Mouse (Mus musculus): ENCODE results near the gene Pik3cb. TPM values are rescaled to one million over a fixed set of nuclear protein-coding genes. Genes with fewer than 3 reads are reported as not detected.
A peak's percentile ranks its signal among the peaks of the same experiment; 100 is the strongest.

The Pik3cb gene
- total and polyA plus RNA-seq, 2 experiments from 2014 or later: 3.8 to 5.8 TPM

- WGBS: 70% methylated on average over 2 of the region's 2 CpGs
- no peak for TF ChIP-seq CTCF (IDR thresholded peaks at IDR 0.05)
- H3K27me3 ChIP-seq (ENCODE audit: insufficient read depth, low read length): no peaks in the 10 kb centered on the region
Observed at GRCm38 (mm10) chr9:99172811-99173210, 32.4 kb upstream of the Pik3cb start.

DNA sequence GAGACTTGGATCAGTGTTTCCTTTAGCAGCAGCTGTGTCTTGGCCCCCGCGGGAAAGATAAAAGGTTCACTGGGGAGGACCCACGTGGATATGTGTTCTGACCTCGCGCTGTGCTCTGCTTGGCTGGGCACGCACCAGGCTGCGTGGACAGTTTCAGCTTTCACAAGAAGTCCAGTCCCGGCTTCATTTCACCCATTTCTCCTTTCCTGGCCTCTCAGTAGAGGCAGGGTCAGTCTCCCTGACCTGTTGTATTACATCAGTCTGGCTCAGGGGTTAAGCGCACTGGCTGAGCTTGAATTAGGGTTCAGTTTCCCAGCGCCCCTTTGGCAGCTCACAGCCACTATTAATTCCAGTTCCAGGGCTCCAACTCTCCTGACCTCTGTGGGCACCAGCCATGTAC lies 30.8 kb upstream of the Pik3cb start:
- 53% methylated on average over 10 of the region's 10 CpGs for WGBS

More at GRCm38 (mm10) chr9:99172811-99173210, 32.4 kb upstream of the Pik3cb start:
- ATAC-seq (ENCODE audit: low FRiP score): no peak
- Histone ChIP-seq H3K9ac (replicated peaks; ENCODE audit: low read length, poor library complexity, severe bottlenecking) (no peak overlapping the region), H3K9me3 (ENCODE audit: low read length) (no peaks in the 10 kb centered on the region), H3K4me3 (ENCODE audit: low read depth, low read length) (no peak overlapping the region), H3K4me2 (ENCODE audit: low read depth, low read length, poor library complexity, severe bottlenecking) (no peak overlapping the region), H3K4me1 (ENCODE audit: insufficient read depth, low read length) (no peaks in the 10 kb centered on the region), H3K36me3 (ENCODE audit: insufficient read depth, low read length) (no peaks in the 10 kb centered on the region), H3K27ac (ENCODE audit: low read depth, low read length) (no peak overlapping the region)
- no peak for DNase-seq (ENCODE audit: low spot score)

DNA sequence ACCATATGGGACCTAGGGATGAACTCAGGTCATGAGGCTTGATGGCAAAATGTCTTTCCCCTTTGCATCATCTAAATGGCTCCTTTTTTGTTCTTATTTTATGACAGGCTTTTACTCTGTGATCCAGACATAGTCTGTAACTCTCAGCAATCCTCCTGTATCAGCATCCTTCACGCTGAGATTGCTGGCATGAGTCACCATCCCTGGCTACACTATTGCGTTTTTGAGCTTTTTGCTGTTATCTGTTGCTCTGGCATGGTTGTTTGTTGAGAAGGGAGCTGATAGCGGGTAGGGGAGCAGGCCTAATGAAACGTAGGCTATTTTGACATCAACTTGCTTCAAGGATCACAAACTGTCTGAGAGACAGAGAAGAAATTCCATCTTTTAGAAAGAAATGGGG lies 28.6 kb upstream of the Pik3cb start:
- ATAC-seq (ENCODE audit: low FRiP score): no peak
- Histone ChIP-seq H3K27ac (ENCODE audit: low read depth, low read length) (no peak overlapping the region), H3K4me2 (ENCODE audit: low read depth, low read length, poor library complexity, severe bottlenecking) (no peak overlapping the region), H3K36me3 (ENCODE audit: insufficient read depth, low read length) (no peaks in the 10 kb centered on the region), H3K9me3 (ENCODE audit: low read length) (no peaks in the 10 kb centered on the region), H3K4me3 (ENCODE audit: low read depth, low read length) (no peak overlapping the region), H3K4me1 (ENCODE audit: insufficient read depth, low read length) (no peaks in the 10 kb centered on the region), H3K9ac (replicated peaks; ENCODE audit: low read length, poor library complexity, severe bottlenecking) (no peak overlapping the region), H3K27me3 (ENCODE audit: insufficient read depth, low read length) (no peaks in the 10 kb centered on the region)
- no peak for TF ChIP-seq CTCF (IDR thresholded peaks at IDR 0.05)
- DNase-seq (ENCODE audit: low spot score): no peak
- 56% methylated on average over 4 of the region's 4 CpGs for WGBS

More for the DNA sequence above, 30.8 kb upstream of the Pik3cb start:
- Histone ChIP-seq H3K27ac (ENCODE audit: low read depth, low read length) (no peak overlapping the region), H3K4me2 (ENCODE audit: low read depth, low read length, poor library complexity, severe bottlenecking) (no peak overlapping the region), H3K9ac (replicated peaks; ENCODE audit: low read length, poor library complexity, severe bottlenecking) (no peak overlapping the region), H3K36me3 (ENCODE audit: insufficient read depth, low read length) (no peaks in the 10 kb centered on the region), H3K9me3 (ENCODE audit: low read length) (no peaks in the 10 kb centered on the region), H3K27me3 (ENCODE audit: insufficient read depth, low read length) (no peaks in the 10 kb centered on the region), H3K4me1 (ENCODE audit: insufficient read depth, low read length) (no peaks in the 10 kb centered on the region), H3K4me3 (ENCODE audit: low read depth, low read length) (no peak overlapping the region)
- DNase-seq (ENCODE audit: low spot score): no peak
- no peak for TF ChIP-seq CTCF (IDR thresholded peaks at IDR 0.05)
- no peak for ATAC-seq (ENCODE audit: low FRiP score)

DNA sequence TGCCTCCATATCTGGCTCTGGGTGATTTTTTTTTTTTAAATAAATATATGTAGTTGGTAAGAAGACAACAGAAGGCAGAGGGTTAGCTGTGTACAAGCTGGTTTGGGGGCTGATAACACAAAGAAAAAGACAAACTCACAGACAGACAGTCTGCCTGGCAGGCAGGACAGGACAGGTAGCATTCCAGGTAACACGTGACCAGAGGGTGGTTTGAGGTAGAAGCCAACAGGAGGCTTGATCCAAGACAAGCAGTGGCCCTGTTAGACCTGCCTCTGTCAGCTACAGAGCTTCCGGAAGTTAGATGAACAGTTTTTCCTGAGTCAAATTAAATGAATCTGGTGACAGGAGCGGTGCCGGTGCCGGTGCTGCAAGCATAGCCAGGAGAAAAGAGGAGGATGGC lies 26.5 kb upstream of the Pik3cb start:
- Histone ChIP-seq H3K4me1 (ENCODE audit: insufficient read depth, low read length) (no peaks in the 10 kb centered on the region), H3K27me3 (ENCODE audit: insufficient read depth, low read length) (no peaks in the 10 kb centered on the region), H3K9ac (replicated peaks; ENCODE audit: low read length, poor library complexity, severe bottlenecking) (no peak overlapping the region), H3K4me2 (ENCODE audit: low read depth, low read length, poor library complexity, severe bottlenecking) (no peak overlapping the region), H3K36me3 (ENCODE audit: insufficient read depth, low read length) (no peaks in the 10 kb centered on the region), H3K27ac (ENCODE audit: low read depth, low read length) (no peak overlapping the region), H3K4me3 (ENCODE audit: low read depth, low read length) (no peak overlapping the region), H3K9me3 (ENCODE audit: low read length) (no peaks in the 10 kb centered on the region)
- ATAC-seq (ENCODE audit: low FRiP score) (no peak), DNase-seq (ENCODE audit: low spot score) (no peak)
- WGBS: 68% methylated on average over 5 of the region's 5 CpGs
- no peak for TF ChIP-seq CTCF (IDR thresholded peaks at IDR 0.05)

DNA sequence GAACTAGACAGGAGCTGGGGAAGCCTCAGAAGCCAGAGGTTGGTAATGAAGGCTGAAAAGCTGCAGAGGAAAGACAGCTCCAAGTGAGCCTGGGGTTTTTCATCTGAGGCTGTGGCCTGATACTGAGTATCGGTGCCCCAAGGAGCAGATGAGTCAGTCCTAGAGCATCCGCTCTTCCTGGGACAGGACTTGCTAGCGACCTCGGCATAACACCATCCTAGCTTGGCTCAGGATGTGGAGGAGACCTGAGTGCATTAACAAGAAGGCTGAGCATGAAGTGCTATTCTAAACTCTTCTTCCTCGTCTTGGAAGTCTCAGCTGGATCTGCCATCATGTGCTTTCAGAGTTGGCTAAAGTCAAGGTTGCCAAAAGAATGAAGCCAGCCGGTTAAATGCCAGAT lies 25.5 kb upstream of the Pik3cb start:
- DNase-seq (ENCODE audit: low spot score) (no peak), ATAC-seq (ENCODE audit: low FRiP score) (no peak)
- Histone ChIP-seq H3K9me3 (ENCODE audit: low read length) (no peaks in the 10 kb centered on the region), H3K4me2 (ENCODE audit: low read depth, low read length, poor library complexity, severe bottlenecking) (no peak overlapping the region), H3K4me3 (ENCODE audit: low read depth, low read length) (no peak overlapping the region), H3K27me3 (ENCODE audit: insufficient read depth, low read length) (no peaks in the 10 kb centered on the region), H3K27ac (ENCODE audit: low read depth, low read length) (no peak overlapping the region), H3K9ac (replicated peaks; ENCODE audit: low read length, poor library complexity, severe bottlenecking) (no peak overlapping the region), H3K36me3 (ENCODE audit: insufficient read depth, low read length) (no peaks in the 10 kb centered on the region), H3K4me1 (ENCODE audit: insufficient read depth, low read length) (no peaks in the 10 kb centered on the region)
- WGBS: 74% methylated on average over 6 of the region's 6 CpGs
- TF ChIP-seq CTCF (IDR thresholded peaks at IDR 0.05): no peak

DNA sequence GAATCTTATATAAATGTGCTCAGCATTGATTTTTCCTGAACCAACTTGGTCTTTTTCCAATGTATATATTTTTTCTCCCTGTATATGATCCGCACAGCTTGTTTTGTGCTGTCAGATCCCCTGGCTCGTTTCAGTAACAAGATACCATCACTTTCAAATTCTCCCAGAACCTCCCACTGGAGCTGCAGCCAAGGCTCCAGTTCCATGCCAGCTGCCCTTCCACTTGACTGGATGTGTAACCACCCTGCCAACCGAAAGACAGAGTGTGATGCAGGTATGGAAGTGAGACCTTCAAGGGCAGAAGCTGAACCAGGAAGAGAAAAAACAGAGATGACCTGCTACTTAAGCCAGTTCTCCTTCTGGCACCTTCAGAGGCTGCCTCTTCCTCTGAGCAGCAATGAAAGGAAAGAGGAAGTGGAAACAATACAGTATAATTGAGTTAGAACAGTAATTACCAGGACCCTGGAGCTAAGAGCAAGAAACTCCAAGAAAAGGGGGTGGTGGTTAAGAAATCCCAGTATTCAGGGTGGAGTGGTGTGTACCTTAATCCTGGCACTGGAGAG lies 24.3 kb upstream of the Pik3cb start:
- no peak for ATAC-seq (ENCODE audit: low FRiP score)
- Histone ChIP-seq H3K9ac (replicated peaks; ENCODE audit: low read length, poor library complexity, severe bottlenecking) (no peak overlapping the region), H3K36me3 (ENCODE audit: insufficient read depth, low read length) (no peaks in the 10 kb centered on the region), H3K4me3 (ENCODE audit: low read depth, low read length) (no peak overlapping the region), H3K9me3 (ENCODE audit: low read length) (no peaks in the 10 kb centered on the region), H3K27me3 (ENCODE audit: insufficient read depth, low read length) (no peaks in the 10 kb centered on the region), H3K4me1 (ENCODE audit: insufficient read depth, low read length) (no peaks in the 10 kb centered on the region), H3K27ac (ENCODE audit: low read depth, low read length) (no peak overlapping the region), H3K4me2 (ENCODE audit: low read depth, low read length, poor library complexity, severe bottlenecking) (no peak overlapping the region)
- no peak for TF ChIP-seq CTCF (IDR thresholded peaks at IDR 0.05)
- DNase-seq (ENCODE audit: low spot score): peak; percentile 37
- 74% methylated on average over 3 of the region's 3 CpGs for WGBS

Measured in midbrain, postnatal 0 days (tissue).